Mouse (Mus musculus): ENCODE results near the gene Padi2. TPM values are rescaled to one million over a fixed set of nuclear protein-coding genes. Genes with fewer than 3 reads are reported as not detected.

The Padi2 gene
- polyA plus RNA-seq, 1 experiment from 2014 or later = 22.6 TPM

GRCm38 (mm10) chr4:140878655-140879054 is 27.5 kb upstream of the Padi2 start:
- Histone ChIP-seq H3K36me3 (ENCODE audit: control insufficient read depth, insufficient read depth, low read length) (no peaks in the 10 kb centered on the region), H3K27ac (ENCODE audit: low read depth, low read length) (no peak overlapping the region), H3K4me3 (ENCODE audit: low read length) (no peak overlapping the region), H3K4me1 (ENCODE audit: control insufficient read depth, insufficient read depth, low read length) (no peaks in the 10 kb centered on the region), H3K27me3 (ENCODE audit: control insufficient read depth, insufficient read depth, low read length) (no peaks in the 10 kb centered on the region), H3K9me3 (ENCODE audit: control insufficient read depth, low read length) (peaks cover 9% of the 10 kb centered on the region), H3K9ac (ENCODE audit: low read depth, low read length) (no peak overlapping the region), H3K4me2 (replicated peaks; ENCODE audit: low read depth, low read length) (no peak overlapping the region)
- WGBS = 87% methylated on average over 9 of the region's 9 CpGs
- no peak for ATAC-seq (ENCODE audit: low FRiP score, low TSS enrichment)

GRCm38 (mm10) chr4:140879116-140879515 is 27.0 kb upstream of the Padi2 start:
- Histone ChIP-seq H3K4me1 (ENCODE audit: control insufficient read depth, insufficient read depth, low read length) (no peaks in the 10 kb centered on the region), H3K36me3 (ENCODE audit: control insufficient read depth, insufficient read depth, low read length) (no peaks in the 10 kb centered on the region), H3K9ac (ENCODE audit: low read depth, low read length) (no peak overlapping the region), H3K4me2 (replicated peaks; ENCODE audit: low read depth, low read length) (no peak overlapping the region), H3K27me3 (ENCODE audit: control insufficient read depth, insufficient read depth, low read length) (no peaks in the 10 kb centered on the region), H3K9me3 (ENCODE audit: control insufficient read depth, low read length) (peaks cover 5% of the 10 kb centered on the region), H3K27ac (ENCODE audit: low read depth, low read length) (no peak overlapping the region), H3K4me3 (ENCODE audit: low read length) (no peak overlapping the region)
- WGBS = over 99% methylated on average over 6 of the region's 6 CpGs
- no peak for ATAC-seq (ENCODE audit: low FRiP score, low TSS enrichment)

- 73% methylated on average over 4 of the region's 4 CpGs for WGBS
- ATAC-seq (ENCODE audit: low FRiP score, low TSS enrichment) = no peak
- Histone ChIP-seq H3K9me3 (ENCODE audit: control insufficient read depth, low read length) (peaks cover 5% of the 10 kb centered on the region), H3K27me3 (ENCODE audit: control insufficient read depth, insufficient read depth, low read length) (no peaks in the 10 kb centered on the region), H3K36me3 (ENCODE audit: control insufficient read depth, insufficient read depth, low read length) (no peaks in the 10 kb centered on the region), H3K27ac (ENCODE audit: low read depth, low read length) (no peak overlapping the region), H3K4me2 (replicated peaks; ENCODE audit: low read depth, low read length) (no peak overlapping the region), H3K4me3 (ENCODE audit: low read length) (no peak overlapping the region), H3K4me1 (ENCODE audit: control insufficient read depth, insufficient read depth, low read length) (no peaks in the 10 kb centered on the region), H3K9ac (ENCODE audit: low read depth, low read length) (no peak overlapping the region)
Observed at GRCm38 (mm10) chr4:140879739-140880138, 26.4 kb upstream of the Padi2 start.

GRCm38 (mm10) chr4:140880207-140880606 is 25.9 kb upstream of the Padi2 start:
- Histone ChIP-seq H3K4me3 (ENCODE audit: low read length) (no peak overlapping the region), H3K9me3 (ENCODE audit: control insufficient read depth, low read length) (peaks cover 5% of the 10 kb centered on the region), H3K4me1 (ENCODE audit: control insufficient read depth, insufficient read depth, low read length) (no peaks in the 10 kb centered on the region), H3K9ac (ENCODE audit: low read depth, low read length) (no peak overlapping the region), H3K4me2 (replicated peaks; ENCODE audit: low read depth, low read length) (no peak overlapping the region), H3K36me3 (ENCODE audit: control insufficient read depth, insufficient read depth, low read length) (no peaks in the 10 kb centered on the region), H3K27ac (ENCODE audit: low read depth, low read length) (no peak overlapping the region), H3K27me3 (ENCODE audit: control insufficient read depth, insufficient read depth, low read length) (no peaks in the 10 kb centered on the region)
- 86% methylated on average over 3 of the region's 3 CpGs for WGBS
- ATAC-seq (ENCODE audit: low FRiP score, low TSS enrichment) = no peak

GRCm38 (mm10) chr4:140881026-140881670 is 25.0 kb upstream of the Padi2 start:
- H3K27me3 ChIP-seq (ENCODE audit: control insufficient read depth, insufficient read depth, low read length) = no peaks in the 10 kb centered on the region
- H3K9me3 ChIP-seq (ENCODE audit: control insufficient read depth, low read length) = peaks cover 5% of the 10 kb centered on the region
- no peak for ATAC-seq (ENCODE audit: low FRiP score, low TSS enrichment)
- no peak overlapping the region for H3K27ac ChIP-seq (ENCODE audit: low read depth, low read length)
- 91% methylated on average over 8 of the region's 8 CpGs for WGBS
- no peaks in the 10 kb centered on the region for H3K36me3 ChIP-seq (ENCODE audit: control insufficient read depth, insufficient read depth, low read length)
- H3K4me3 ChIP-seq (ENCODE audit: low read length) = no peak overlapping the region
- no peak overlapping the region for H3K4me2 ChIP-seq (replicated peaks; ENCODE audit: low read depth, low read length)
- no peaks in the 10 kb centered on the region for H3K4me1 ChIP-seq (ENCODE audit: control insufficient read depth, insufficient read depth, low read length)
- no peak overlapping the region for H3K9ac ChIP-seq (ENCODE audit: low read depth, low read length)

- Histone ChIP-seq H3K9me3 (ENCODE audit: control insufficient read depth, low read length) (peaks cover 5% of the 10 kb centered on the region), H3K4me2 (replicated peaks; ENCODE audit: low read depth, low read length) (no peak overlapping the region), H3K27ac (ENCODE audit: low read depth, low read length) (no peak overlapping the region), H3K27me3 (ENCODE audit: control insufficient read depth, insufficient read depth, low read length) (no peaks in the 10 kb centered on the region), H3K36me3 (ENCODE audit: control insufficient read depth, insufficient read depth, low read length) (no peaks in the 10 kb centered on the region), H3K4me1 (ENCODE audit: control insufficient read depth, insufficient read depth, low read length) (no peaks in the 10 kb centered on the region), H3K9ac (ENCODE audit: low read depth, low read length) (no peak overlapping the region), H3K4me3 (ENCODE audit: low read length) (no peak overlapping the region)
- no peak for ATAC-seq (ENCODE audit: low FRiP score, low TSS enrichment)
- WGBS = 95% methylated on average over 13 of the region's 13 CpGs
Observed at GRCm38 (mm10) chr4:140881771-140882170, 24.4 kb upstream of the Padi2 start.

- H3K4me1 ChIP-seq (ENCODE audit: control insufficient read depth, insufficient read depth, low read length) = no peaks in the 10 kb centered on the region
- peaks cover 5% of the 10 kb centered on the region for H3K9me3 ChIP-seq (ENCODE audit: control insufficient read depth, low read length)
- H3K9ac ChIP-seq (ENCODE audit: low read depth, low read length) = no peak overlapping the region
- ATAC-seq (ENCODE audit: low FRiP score, low TSS enrichment) = no peak
- WGBS = 69% methylated on average over 4 of the region's 4 CpGs
- H3K4me3 ChIP-seq (ENCODE audit: low read length) = no peak overlapping the region
- no peak overlapping the region for H3K27ac ChIP-seq (ENCODE audit: low read depth, low read length)
- no peaks in the 10 kb centered on the region for H3K36me3 ChIP-seq (ENCODE audit: control insufficient read depth, insufficient read depth, low read length)
- H3K4me2 ChIP-seq (replicated peaks; ENCODE audit: low read depth, low read length) = no peak overlapping the region
- H3K27me3 ChIP-seq (ENCODE audit: control insufficient read depth, insufficient read depth, low read length) = no peaks in the 10 kb centered on the region
Observed at GRCm38 (mm10) chr4:140882365-140882764, 23.8 kb upstream of the Padi2 start.

- WGBS = 92% methylated on average over 3 of the region's 3 CpGs
- Histone ChIP-seq H3K27me3 (ENCODE audit: control insufficient read depth, insufficient read depth, low read length) (no peaks in the 10 kb centered on the region), H3K4me1 (ENCODE audit: control insufficient read depth, insufficient read depth, low read length) (no peaks in the 10 kb centered on the region), H3K9ac (ENCODE audit: low read depth, low read length) (no peak overlapping the region), H3K36me3 (ENCODE audit: control insufficient read depth, insufficient read depth, low read length) (no peaks in the 10 kb centered on the region), H3K4me2 (replicated peaks; ENCODE audit: low read depth, low read length) (no peak overlapping the region), H3K9me3 (ENCODE audit: control insufficient read depth, low read length) (peaks cover 5% of the 10 kb centered on the region), H3K4me3 (ENCODE audit: low read length) (no peak overlapping the region), H3K27ac (ENCODE audit: low read depth, low read length) (no peak overlapping the region)
- ATAC-seq (ENCODE audit: low FRiP score, low TSS enrichment) = no peak
Observed at GRCm38 (mm10) chr4:140882981-140883380, 23.2 kb upstream of the Padi2 start.

- Histone ChIP-seq H3K4me2 (replicated peaks; ENCODE audit: low read depth, low read length) (no peak overlapping the region), H3K36me3 (ENCODE audit: control insufficient read depth, insufficient read depth, low read length) (no peaks in the 10 kb centered on the region), H3K4me1 (ENCODE audit: control insufficient read depth, insufficient read depth, low read length) (no peaks in the 10 kb centered on the region), H3K9ac (ENCODE audit: low read depth, low read length) (no peak overlapping the region), H3K9me3 (ENCODE audit: control insufficient read depth, low read length) (peaks cover 5% of the 10 kb centered on the region), H3K27me3 (ENCODE audit: control insufficient read depth, insufficient read depth, low read length) (no peaks in the 10 kb centered on the region), H3K4me3 (ENCODE audit: low read length) (no peak overlapping the region), H3K27ac (ENCODE audit: low read depth, low read length) (no peak overlapping the region)
- WGBS = 29% methylated on average over 4 of the region's 4 CpGs
- ATAC-seq (ENCODE audit: low FRiP score, low TSS enrichment) = no peak
Observed at GRCm38 (mm10) chr4:140883852-140884251, 22.3 kb upstream of the Padi2 start.
